Mouse (Mus musculus): Measurements from ENCODE around the gene Theg. TPM values are rescaled to one million over a fixed set of nuclear protein-coding genes. Genes with fewer than 3 reads are reported as not detected.

Gene Theg
- total RNA-seq, 2 experiments from 2014 or later = not detected

GRCm38 (mm10) chr10:79554330-79555237 lies 32.5 kb downstream of the Theg start, which contains the start of gene Mier2:
TSS of gene Mier2 (minus strand) at chr10:79555199.
- peak; percentile 81 for DNase-seq

GRCm38 (mm10) chr10:79553691-79554090 lies 33.4 kb downstream of the Theg start:
- DNase-seq = no peak

DNA sequence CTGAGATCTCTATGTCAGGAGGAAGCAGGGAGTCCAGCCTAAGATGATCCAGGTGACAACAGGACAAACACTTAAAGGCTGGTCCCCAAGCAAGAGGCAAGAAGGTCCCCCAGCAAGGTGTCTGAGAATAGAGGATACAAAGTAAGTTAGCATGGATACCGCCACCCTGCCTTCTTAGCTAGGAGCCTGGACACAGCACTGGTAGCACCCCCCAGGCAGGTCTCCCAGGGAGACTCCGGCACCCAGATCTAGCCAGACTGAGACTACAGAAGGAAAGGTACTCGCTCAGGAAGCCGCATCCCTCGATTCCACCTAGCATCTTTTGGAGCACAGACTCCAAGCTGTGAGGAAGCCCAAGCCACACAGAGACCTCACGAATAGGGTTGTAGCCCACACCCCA lies 34.0 kb downstream of the Theg start:
- DNase-seq = no peak

- no peak for DNase-seq
Measured at GRCm38 (mm10) chr10:79552531-79552930, 34.6 kb downstream of the Theg start.

GRCm38 (mm10) chr10:79550366-79550765 lies 36.8 kb downstream of the Theg start:
- DNase-seq = no peak

GRCm38 (mm10) chr10:79548971-79549723 lies 38.0 kb downstream of the Theg start:
- no peak for DNase-seq

GRCm38 (mm10) chr10:79548546-79548945 lies 38.6 kb downstream of the Theg start:
- DNase-seq = no peak

DNA sequence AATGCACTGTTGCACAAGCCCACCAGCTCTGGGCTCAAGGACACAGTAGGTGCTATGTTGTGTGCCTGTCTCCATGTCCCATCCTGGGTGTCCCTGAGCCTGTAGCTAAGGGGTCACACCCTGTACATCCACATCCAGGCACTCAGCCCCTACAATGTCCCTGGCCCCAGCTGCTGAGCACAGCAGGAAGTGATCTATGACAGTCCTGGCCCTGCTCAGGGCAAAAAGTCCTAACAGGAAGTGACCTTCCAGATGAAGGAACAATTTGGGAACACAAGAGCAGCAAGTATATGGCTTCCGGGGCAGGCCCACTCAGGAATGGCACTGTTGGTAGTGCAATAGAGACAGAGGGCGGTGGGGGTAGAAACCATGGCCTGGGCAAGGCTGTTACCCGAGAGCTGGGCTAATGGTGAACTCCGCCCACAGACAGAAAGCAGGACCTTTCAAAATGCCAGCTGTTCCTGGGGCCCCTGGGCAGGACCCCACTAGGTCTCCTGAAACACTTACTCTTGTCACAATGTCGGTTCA lies 39.9 kb downstream of the Theg start:
- DNase-seq = no peak

- DNase-seq = no peak
Measured at GRCm38 (mm10) chr10:79546483-79546882, 40.6 kb downstream of the Theg start.

DNA sequence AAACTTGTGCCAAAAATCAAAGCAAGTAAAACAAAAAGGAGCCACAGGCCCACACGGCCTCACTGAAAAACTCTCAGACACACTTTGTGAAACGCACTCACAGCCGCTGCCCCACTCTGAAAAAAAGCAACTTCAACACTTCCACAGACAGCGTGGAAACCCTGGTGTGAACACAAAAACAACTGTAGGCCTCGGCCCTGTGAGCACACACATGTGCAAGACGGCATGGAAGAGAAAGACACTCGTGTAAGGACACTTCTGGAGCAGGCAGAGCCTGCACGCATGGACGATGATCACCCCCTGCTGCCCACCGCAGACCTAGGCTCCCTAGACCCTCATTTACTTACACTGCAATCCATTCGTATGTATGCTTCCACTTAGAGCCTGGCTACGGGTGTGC lies 41.2 kb downstream of the Theg start:
- no peak for DNase-seq

GRCm38 (mm10) chr10:79544631-79545030 lies 42.5 kb downstream of the Theg start:
- no peak for DNase-seq

DNA sequence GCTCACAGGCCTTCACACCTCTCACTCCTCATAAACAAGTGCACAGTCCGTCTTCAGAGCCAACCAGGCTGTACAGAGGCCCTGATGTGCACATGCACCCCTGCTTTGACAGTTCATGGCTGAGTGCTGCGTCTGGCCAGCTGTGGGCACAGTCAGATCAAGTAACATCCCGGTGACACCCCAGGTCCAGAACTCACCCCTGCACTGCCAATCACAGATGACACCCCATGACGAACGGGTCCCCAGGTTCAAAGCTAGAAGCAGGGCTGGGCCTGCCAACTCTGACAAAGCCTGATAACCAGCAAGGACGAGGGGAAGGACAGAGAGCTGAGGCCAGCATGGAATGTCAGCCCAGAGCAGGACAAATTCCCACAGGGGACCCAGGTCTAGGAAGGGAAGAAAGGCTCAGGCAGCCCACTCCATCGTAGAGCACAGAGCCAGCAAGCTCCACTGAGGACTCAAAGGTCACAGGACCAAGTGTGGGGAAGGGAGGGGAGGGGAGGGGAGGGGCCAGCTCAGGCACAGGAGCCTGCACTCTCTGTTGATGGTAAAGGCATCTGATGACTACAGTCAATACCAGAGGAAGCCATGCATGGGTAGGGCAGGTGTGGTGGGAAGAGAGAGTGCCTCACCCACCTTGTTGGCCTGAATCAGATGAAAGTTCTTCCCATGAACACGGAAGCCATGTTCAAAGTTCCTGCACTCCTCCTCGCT lies 43.1 kb downstream of the Theg start:
- no peak for DNase-seq

DNA sequence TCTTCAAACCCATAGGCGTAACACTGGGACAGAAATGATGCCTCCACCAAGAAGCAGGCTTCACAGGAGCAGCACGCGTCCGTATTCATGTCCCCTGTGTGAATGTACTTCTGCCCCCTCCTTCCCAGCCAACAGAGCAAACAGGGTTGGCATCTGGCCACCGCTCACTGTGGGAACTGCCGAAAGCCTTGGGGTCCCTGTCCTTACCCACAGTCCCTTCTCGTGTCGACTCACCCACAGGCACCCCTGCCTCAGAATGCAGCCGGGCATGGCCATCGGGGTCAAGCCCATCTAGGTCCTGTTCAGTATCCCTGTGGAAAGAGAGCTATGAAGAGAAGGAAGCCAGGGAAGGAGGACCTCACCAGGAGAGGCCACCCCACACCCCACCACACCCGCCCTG lies 45.0 kb downstream of the Theg start:
- DNase-seq = no peak

- peak; percentile 3 for DNase-seq
Measured at GRCm38 (mm10) chr10:79541522-79541921, 45.6 kb downstream of the Theg start.

DNA sequence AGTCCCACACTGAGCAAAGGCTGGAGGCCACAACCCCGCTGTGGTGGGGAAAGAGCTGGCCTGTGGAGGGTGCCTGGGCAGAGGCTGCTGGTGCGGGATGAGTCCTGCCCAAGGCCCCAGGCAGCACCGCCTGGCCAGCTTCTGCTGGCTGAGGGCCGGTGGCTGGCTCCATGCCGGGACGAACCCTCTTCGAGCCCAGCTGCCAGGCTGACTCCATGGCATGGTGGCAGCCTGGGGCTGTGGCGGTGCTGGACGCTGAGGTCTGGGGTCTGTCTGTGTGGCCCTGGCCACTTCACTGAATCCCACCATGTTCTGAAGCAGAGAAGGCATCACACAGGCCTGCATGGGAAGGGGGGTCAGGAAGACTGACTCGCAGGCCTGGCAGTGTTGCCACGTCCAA lies 46.4 kb downstream of the Theg start:
- DNase-seq = no peak

DNA sequence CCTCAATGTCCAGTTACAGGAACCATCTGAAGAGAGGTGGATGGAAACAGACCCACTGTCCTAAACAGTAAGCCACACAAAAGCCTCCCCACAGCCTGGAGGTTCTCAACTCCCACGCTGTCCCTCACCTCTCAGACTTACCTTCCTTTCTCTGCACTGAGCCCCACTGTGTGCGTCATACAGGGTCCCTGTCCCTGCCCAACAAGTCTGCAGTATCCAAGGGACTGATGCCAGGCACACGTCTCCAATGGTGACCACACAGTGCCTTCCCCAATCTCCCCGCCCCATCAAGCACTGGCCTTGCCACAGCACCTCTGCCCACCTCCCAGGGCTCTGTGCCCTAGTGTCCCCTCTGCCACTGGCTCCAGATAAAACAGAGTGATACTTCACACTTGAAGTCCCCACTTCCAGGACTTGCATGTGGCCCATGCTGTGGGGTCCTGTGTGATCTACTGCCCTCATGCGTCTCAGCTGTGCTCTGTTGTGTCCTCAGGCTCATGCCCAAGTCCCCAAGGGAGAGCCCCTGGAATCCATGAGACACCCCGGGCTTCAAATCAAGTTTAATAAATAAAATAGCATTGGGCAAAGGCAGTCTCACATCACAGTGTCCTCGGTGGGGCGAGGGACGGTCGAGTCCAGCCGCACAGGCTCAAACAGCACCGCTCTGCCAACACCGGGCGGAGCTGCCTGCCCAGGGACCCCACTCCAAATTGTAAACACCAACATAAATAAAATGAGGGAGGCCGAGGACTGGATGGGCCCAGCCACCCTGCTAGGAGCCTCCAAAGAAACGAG lies 47.2 kb downstream of the Theg start:
- DNase-seq = peak; percentile 3

DNA sequence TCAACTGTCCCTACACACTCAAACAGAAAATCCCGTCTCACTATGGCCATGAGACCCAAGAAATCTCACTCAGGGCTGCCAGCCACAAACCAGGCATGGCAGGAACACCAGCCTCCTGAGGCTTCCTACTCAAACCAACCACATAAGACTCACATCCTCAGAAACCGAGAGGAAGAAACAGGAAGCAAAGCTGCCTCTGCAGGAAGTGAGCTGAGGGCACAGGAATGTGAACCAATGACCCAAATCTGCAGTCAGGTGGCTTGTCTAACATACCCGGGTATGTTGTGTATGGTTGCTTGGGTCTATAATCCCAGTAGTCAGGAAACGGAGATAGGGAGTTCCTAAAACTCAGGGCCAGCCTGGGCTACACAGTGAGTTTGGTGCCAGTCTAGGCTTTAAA lies 48.3 kb downstream of the Theg start:
- no peak for DNase-seq

GRCm38 (mm10) chr10:79538323-79538722 lies 48.8 kb downstream of the Theg start:
- no peak for DNase-seq

- no peak for DNase-seq
Measured at GRCm38 (mm10) chr10:79537781-79538180, 49.4 kb downstream of the Theg start.

GRCm38 (mm10) chr10:79537271-79537670 lies 49.9 kb downstream of the Theg start:
- no peak for DNase-seq

- no peak for DNase-seq
Measured at GRCm38 (mm10) chr10:79536461-79537080, 50.6 kb downstream of the Theg start.

All from heart, postnatal 4 days (tissue).